Mouse (Mus musculus): ENCODE data around the gene Acoxl.

GRCm38 (mm10) chr2:127894890-127895289 lies 56.2 kb downstream of the Acoxl start:
- TF ChIP-seq CTCF (IDR thresholded peaks at IDR 0.05; ENCODE audit: control insufficient read depth, insufficient read depth, low read length) (no peak), POLR2A (IDR thresholded peaks at IDR 0.05; ENCODE audit: borderline replicate concordance, control insufficient read depth, low read depth, low read length) (no peak)
